Mouse (Mus musculus) thymus, postnatal 36 days (tissue): ENCODE data around the gene Carnmt1.
A peak's percentile ranks its signal among the peaks of the same experiment; 100 is the strongest.

Source experiments
- DNase-seq, 2 experiments: peaks; one replicate each; pipeline ENCODE4 v3.0.0; 2022; ENCODE audit warnings: mixed read lengths in 2 of 2

Carnmt1 gene

DNA sequence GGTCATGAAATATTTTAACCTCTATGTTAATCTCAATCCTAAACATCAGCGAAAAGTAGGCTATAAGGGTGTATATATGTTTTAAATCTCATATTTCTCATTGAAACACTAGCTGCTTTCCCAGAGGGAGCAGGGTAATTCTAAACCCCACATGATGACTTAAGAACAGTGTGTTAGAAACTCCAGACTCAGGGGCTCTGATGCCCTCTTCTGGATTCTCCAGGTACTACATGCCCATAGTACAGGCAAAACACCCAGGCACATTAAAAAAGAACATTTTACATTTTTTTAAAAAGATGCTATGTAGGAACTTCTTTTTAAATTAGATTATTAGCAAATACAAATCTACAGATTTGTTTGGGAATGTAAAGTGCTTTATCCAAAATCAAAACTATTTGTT lies 45.8 kb downstream of the Carnmt1 start:
- peak; percentile 47 to 54 for DNase-seq

DNA sequence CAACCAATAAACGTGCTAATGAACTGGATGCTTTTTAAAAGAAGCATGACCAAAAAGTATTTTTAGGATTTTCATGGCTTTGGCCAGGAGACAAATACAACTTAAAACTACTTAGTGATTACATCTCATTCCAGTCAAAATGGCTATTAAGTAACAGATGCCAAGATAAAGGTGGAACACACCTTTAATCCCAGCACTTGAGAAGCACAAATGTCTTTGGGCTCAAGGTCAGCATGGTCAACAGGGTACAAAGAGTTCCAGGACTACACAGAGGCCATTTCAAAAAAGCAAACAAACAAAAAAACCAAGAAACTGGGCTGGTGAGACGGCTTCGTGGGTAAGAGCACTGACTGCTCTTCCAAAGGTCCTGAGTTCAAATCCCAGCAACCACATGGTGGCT lies 49.8 kb downstream of the Carnmt1 start:
- DNase-seq = no peak

DNA sequence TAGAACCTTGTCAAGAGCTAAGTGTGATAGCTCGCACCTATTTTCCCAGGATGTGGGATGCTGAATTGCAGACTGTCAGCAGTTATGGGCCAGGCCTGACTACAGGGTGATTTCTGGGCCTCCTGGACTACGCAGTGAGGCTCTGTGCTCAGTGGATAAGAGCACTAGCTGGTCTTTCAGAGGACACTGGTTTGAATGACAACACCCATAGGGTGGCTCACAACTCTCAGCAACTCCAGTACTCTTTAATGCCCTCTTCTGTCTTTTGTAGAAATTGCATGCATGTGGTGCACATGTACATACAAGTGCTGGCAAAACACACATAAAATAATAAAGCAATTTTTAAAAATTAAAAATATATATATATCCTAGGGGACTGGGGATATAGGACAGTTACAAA lies 54.6 kb downstream of the Carnmt1 start:
- no peak for DNase-seq

DNA sequence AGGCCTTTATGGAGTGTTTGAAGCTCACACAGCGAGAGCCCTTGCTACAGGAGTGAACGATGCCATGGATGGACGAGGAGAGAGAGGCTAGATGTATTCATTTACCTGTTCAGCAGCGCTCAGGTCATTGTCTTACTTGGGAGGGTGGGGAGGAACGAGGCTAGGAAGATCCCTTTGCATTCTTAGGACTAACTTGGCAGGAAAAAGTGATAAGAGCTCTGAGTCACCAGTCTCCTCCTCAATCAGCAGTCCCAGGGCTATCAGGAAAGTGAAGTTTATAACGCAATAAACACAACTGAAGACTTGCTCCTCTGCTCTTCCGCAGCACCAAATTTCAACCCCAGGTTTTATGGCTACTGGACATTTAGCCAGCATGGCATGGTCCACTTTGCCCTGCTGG lies 59.7 kb downstream of the Carnmt1 start:
- no peak for DNase-seq

DNA sequence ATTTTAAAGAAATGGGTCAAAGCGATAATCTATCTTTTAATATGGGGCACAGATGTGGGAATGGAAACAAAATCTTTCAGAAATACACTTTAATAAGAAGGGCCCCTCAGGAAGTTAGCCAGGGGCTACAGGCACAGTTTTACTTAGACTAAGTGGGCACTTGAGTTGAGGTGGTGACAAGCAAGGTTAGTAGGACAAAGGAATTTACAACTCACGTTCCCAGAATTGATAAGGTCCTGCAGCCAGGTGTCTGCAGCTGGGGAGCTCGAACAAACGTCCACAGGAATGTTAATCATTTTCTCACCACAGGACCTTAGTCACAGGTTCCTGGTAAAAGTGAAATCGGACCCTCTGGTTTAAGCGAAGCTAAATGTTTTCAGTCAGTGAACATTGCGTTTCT lies 60.5 kb downstream of the Carnmt1 start:
- no peak for DNase-seq

DNA sequence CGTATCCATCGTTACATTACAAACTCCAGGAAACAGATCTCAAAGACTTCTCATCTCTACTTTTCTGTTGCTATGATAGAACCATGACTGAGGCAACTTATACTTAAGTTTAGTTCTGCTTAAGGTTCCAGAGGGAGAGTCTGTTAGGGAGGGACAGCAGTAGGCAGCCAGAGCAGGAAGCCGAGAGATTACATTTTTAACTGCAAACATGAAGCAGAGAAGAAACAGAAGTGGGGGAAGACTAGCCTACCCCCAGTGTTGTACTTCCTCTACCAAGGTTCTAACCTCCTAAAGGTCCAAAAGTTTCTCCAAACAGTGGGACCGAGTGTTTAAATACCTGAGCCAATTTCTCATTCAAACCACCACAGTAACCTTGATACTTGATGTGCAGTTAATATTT lies 65.3 kb downstream of the Carnmt1 start:
- DNase-seq = no peak

DNA sequence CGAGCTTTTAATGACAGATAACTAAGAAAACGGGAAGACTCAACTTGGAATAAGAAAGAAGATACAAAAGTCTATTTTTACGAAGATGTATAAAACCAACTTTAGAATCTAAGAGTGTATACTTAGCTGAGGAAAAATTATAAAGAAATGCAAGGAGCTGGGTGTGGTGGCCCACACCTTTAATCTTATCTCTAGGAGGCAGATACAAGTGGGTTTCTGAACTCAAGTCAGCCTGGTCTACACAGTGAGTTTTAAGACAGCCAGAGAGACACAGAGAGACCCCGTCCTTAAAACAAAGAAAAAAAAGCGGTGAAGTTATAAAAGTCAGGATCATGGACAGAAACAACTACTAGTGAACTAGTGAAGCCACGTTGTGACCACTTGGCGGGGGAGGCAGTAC lies 68.6 kb downstream of the Carnmt1 start:
- DNase-seq = no peak

DNA sequence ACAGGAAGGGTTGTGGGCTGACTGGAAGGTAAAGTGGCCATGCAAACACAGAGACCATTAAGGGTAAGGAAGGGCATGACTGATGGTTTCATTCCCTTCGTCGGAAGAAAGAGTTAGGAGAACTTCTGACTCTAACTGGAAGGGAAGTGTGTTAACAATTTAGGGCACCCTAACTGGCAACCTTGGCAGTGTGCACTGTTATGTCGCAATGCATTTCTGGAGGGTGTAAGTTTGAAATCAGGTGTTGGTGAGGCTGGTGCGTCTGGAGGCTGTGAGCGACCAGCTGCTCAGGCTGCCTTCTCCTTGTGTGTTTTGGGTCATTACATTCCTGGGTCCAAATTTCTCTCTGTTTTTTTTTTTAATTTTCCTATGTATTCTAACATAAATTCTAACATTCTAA lies 73.4 kb downstream of the Carnmt1 start:
- no peak for DNase-seq

DNA sequence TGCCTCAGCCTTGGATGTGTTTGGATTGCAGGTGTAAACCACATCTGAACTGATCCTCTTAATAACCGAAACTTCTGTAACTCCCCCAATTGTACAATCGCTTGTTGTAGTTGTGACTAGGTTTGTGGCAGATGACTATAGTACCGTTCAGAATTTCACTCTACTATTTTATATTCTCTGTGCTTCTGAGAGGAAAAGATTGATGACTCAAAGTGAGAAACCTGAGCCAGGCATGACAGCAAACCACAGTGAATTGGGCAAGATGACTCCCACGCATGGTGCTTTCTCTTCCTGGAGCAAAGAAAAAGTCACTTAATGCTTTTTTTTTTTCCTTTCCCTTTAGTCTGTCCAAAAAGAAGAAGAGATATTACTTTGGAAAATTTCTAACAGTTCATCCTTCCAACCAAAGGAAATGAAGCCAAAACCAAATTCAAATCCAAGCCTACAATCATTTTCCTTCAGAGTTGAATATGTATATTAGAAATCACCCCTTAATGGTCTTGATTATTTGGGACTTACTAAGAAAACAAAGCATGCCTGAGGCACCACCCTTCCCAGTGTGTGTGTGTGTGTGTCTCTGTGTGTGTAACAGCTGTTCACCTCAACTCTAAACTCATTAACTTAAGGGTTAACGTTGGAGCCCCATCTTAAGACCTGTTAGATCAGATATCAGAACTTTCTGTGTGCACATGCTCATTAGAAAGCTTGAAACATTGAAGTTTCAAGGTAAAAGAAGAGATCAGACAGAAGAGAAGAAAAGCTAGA lies 76.2 kb downstream of the Carnmt1 start:
- no peak for DNase-seq

DNA sequence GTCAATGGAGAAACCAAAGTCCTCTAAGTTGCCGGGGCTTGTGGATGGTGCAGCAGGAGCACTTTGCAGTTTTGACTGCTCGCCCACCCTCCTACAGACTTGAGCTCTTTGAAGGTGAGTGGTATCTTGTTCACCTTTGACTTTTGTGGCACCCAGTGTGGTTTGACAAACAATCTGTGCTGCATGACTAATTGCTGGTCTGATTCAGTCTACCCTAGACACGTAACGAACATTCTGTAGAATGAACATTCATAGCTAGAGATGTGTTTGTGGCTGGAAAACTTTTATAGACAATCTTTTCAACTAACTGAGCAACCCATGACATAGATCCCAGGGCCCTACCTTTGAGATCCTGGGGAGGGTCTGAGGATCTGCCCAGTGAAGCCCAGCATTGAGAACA lies 76.8 kb downstream of the Carnmt1 start:
- no peak for DNase-seq

DNA sequence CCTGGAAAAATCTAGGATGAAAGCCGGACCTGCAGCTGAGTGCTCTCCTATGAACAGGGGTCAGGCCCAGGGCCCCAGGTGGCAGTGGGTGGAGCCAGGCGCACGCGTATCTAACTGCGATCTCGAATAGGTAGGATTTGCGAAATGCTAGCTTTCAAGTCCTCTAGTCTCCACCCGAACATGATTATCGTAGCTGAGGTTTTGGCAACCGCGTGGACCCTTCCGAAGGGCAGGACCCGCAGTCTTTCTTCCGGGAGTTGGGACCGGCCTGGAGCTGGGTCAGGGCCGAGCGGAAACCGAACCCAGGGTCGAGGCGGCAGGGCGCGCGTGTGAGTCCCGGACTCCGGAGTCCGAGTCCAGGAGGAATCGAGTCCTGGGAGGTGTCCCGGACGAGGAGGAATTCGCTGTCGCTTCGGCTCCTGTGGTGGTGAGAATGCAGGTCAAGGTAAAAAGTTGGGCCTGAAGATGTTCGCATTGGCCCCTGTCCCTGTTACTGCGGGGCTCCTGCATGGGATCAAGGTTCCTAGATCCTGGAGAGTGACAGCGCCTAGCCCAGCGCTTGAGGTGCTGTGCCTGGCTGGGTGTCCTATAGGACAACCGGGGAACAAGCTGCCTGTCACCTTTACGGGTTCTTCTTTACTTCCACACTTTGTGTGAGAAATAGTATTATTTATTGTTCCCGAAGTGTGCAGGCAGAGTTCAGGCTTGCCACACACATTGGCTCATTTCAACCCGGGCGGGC lies 79.2 kb downstream of the Carnmt1 start, which contains the start of gene Trpm6:
Gene Trpm6, plus strand, starts transcription at position 386 of the 742 bp plus-strand sequence.
- DNase-seq = peak in 1 of 2 experiments; percentile 2
